Comparison of ENCODE assay signal across 17 mouse cellular contexts in genomic region chr11:82542028-82542427, GRCm38 (mm10).
"Had no signal": no experiment of that assay in that cellular context is flagged by ENCODE, and none has a peak within 500 bp of the region (broad histone marks: within the 10 kb centered on the region; RNA-seq: fewer than 3 reads in every experiment).

No protein-coding gene starts in this region.

- ATAC-seq: liver, embryonic 12.5 days; liver, postnatal 0 days; lung, postnatal 0 days; midbrain, embryonic 13.5 days; midbrain, embryonic 15.5 days; midbrain, embryonic 16.5 days had no signal

- DNase-seq: left cerebral cortex, postnatal 4 days; liver; liver, embryonic 13.5 days; liver, postnatal 0 days; lung, adult 18-20 months; lung, adult 2 months; lung, embryonic 14.5 days; lung, postnatal 10 days; lung, postnatal 14 days; lung, postnatal 36 days; lung, postnatal 4 days; midbrain, embryonic 14.5 days had no signal
